Mouse (Mus musculus) right cerebral cortex, adult 2 months (tissue): ENCODE measurements around the gene Reep3.
"Not testable (repeated sequence)": the region's sequence is repeated elsewhere in the genome, so short reads cannot be mapped to it uniquely, and the experiment has no call there.

Experiments used
- DNase-seq, 2 experiments: peaks; one replicate each; pipeline ENCODE4 v3.0.0; 2021 to 2022; ENCODE audit warnings: low spot score in 2 of 2

The Reep3 gene

GRCm38 (mm10) chr10:67018875-67019274, 77.9 kb downstream of the Reep3 start:
- no peak for DNase-seq

- no peak for DNase-seq
Observed at GRCm38 (mm10) chr10:67017891-67018290, 78.9 kb downstream of the Reep3 start.

- DNase-seq: no peak
Observed at GRCm38 (mm10) chr10:67017315-67017714, 79.4 kb downstream of the Reep3 start.

GRCm38 (mm10) chr10:67016615-67017278, 80.0 kb downstream of the Reep3 start:
- DNase-seq: no peak

- no peak for DNase-seq
Observed at GRCm38 (mm10) chr10:67014746-67015145, 82.0 kb downstream of the Reep3 start.

GRCm38 (mm10) chr10:67010521-67010920, 86.2 kb downstream of the Reep3 start:
- DNase-seq: no peak

- DNase-seq: peak; percentile 34 to 50
Observed at GRCm38 (mm10) chr10:67004527-67005042, 92.2 kb downstream of the Reep3 start.

GRCm38 (mm10) chr10:67003743-67004526, 92.8 kb downstream of the Reep3 start:
- DNase-seq: peak; percentile 18 to 37

GRCm38 (mm10) chr10:67003009-67003742, 93.6 kb downstream of the Reep3 start:
- peak in 1 of 2 experiments; percentile 35 for DNase-seq

- peak in 1 of 2 experiments; percentile 21 for DNase-seq
Observed at GRCm38 (mm10) chr10:67002207-67003008, 94.3 kb downstream of the Reep3 start.

- not testable (repeated sequence) for DNase-seq
Observed at GRCm38 (mm10) chr10:67000958-67001615, 95.7 kb downstream of the Reep3 start.

GRCm38 (mm10) chr10:67000136-67000535, 96.6 kb downstream of the Reep3 start:
- no peak for DNase-seq

GRCm38 (mm10) chr10:66998770-66999169, 98.0 kb downstream of the Reep3 start:
- no peak for DNase-seq

- no peak for DNase-seq
Observed at GRCm38 (mm10) chr10:66995181-66995580, 101.6 kb downstream of the Reep3 start.

GRCm38 (mm10) chr10:66994469-66994868, 102.3 kb downstream of the Reep3 start:
- no peak for DNase-seq

GRCm38 (mm10) chr10:66992591-66992990, 104.2 kb downstream of the Reep3 start:
- DNase-seq: no peak

GRCm38 (mm10) chr10:66990506-66990905, 106.2 kb downstream of the Reep3 start:
- no peak for DNase-seq

- no peak for DNase-seq
Observed at GRCm38 (mm10) chr10:66983043-66983442, 113.7 kb downstream of the Reep3 start.

GRCm38 (mm10) chr10:66978215-66978614, 118.5 kb downstream of the Reep3 start:
- no peak for DNase-seq

GRCm38 (mm10) chr10:66977093-66977492, 119.7 kb downstream of the Reep3 start:
- no peak for DNase-seq

GRCm38 (mm10) chr10:66975451-66975850, 121.3 kb downstream of the Reep3 start:
- no peak for DNase-seq
